9 mouse cellular contexts compared by ENCODE assay signal in genomic region chr9:69455391-69455790, GRCm38 (mm10). TPM values are rescaled to one million over a fixed set of nuclear protein-coding genes. Genes with fewer than 3 reads are reported as not detected.
DNase-seq lines count a peak whose midpoint lies in the region; ATAC-seq and TF ChIP-seq lines count a peak whose summit lies in the region.
"Had no signal": no experiment of that assay in that cellular context is flagged by ENCODE, and none has a peak within 500 bp of the region (broad histone marks: within the 10 kb centered on the region; RNA-seq: fewer than 3 reads in every experiment).

No protein-coding gene starts in this region.

- no peak overlapping the region for H3K9ac ChIP-seq in forebrain, embryonic 16.5 days (replicated peaks; ENCODE audit: low read depth, low read length)
- no peak overlapping the region for H3K9ac ChIP-seq in forebrain, embryonic 13.5 days
- no peak overlapping the region for H3K9ac ChIP-seq in hindbrain, embryonic 12.5 days
- H3K9ac ChIP-seq in liver, embryonic 13.5 days: no peak overlapping the region
- H3K9ac ChIP-seq in forebrain, postnatal 0 days: no peak overlapping the region
- H3K9ac ChIP-seq: liver, embryonic 14.5 days had no signal

- ATAC-seq in forebrain, embryonic 16.5 days: no peak
- no peak for ATAC-seq in forebrain, embryonic 13.5 days
- ATAC-seq in hindbrain, embryonic 12.5 days (ENCODE audit: low FRiP score): no peak
- ATAC-seq in liver, embryonic 13.5 days (ENCODE audit: low read depth): no peak
- ATAC-seq in forebrain, postnatal 0 days: no peak

- DNase-seq in liver, embryonic 13.5 days: no peak
- peak; percentile 49 for DNase-seq in thymus, postnatal 25 days
- no peak for DNase-seq in B cell, adult 2 months
- no peak for DNase-seq in forebrain, postnatal 0 days

- peaks cover 23% of the 10 kb centered on the region for H3K4me1 ChIP-seq in forebrain, embryonic 16.5 days (replicated peaks; ENCODE audit: control insufficient read depth, insufficient read depth, low read length)
- H3K4me1 ChIP-seq in forebrain, embryonic 13.5 days: peaks cover 28% of the 10 kb centered on the region
- peaks cover 93% of the 10 kb centered on the region for H3K4me1 ChIP-seq in E14TG2a.4 (replicated peaks; ENCODE audit: low read depth, low read length)
- H3K4me1 ChIP-seq in hindbrain, embryonic 12.5 days: peaks cover 43% of the 10 kb centered on the region
- H3K4me1 ChIP-seq in liver, embryonic 13.5 days (replicated peaks): peaks cover 75% of the 10 kb centered on the region
- H3K4me1 ChIP-seq in forebrain, postnatal 0 days (ENCODE audit: insufficient read depth): peaks cover 10% of the 10 kb centered on the region; the same call in 1 of the 2 replicates

- no peak for TF ChIP-seq CTCF in E14TG2a.4 (conservative IDR thresholded peaks at IDR 0.05; ENCODE audit: low read length)
- TF ChIP-seq CTCF in forebrain, postnatal 0 days (IDR thresholded peaks at IDR 0.05; ENCODE audit: low read depth): no peak

- 68% methylated on average over 4 of the region's 4 CpGs for WGBS in forebrain, embryonic 16.5 days
- 84% methylated on average over 4 of the region's 4 CpGs for WGBS in forebrain, embryonic 13.5 days
- WGBS in hindbrain, embryonic 12.5 days: 63% methylated on average over 4 of the region's 4 CpGs
- WGBS in liver, embryonic 13.5 days (ENCODE audit: insufficient replicate concordance): 30% methylated on average over 4 of the region's 4 CpGs
- 63% methylated on average over 4 of the region's 4 CpGs for WGBS in forebrain, postnatal 0 days

- no peaks in the 10 kb centered on the region for H3K36me3 ChIP-seq in forebrain, embryonic 16.5 days (ENCODE audit: control insufficient read depth, insufficient read depth)
- H3K36me3 ChIP-seq in forebrain, embryonic 13.5 days (ENCODE audit: poor library complexity, severe bottlenecking): no peaks in the 10 kb centered on the region
- no peaks in the 10 kb centered on the region for H3K36me3 ChIP-seq in E14TG2a.4 (ENCODE audit: insufficient read depth, low read length)
- H3K36me3 ChIP-seq in hindbrain, embryonic 12.5 days: no peaks in the 10 kb centered on the region
- no peaks in the 10 kb centered on the region for H3K36me3 ChIP-seq in liver, embryonic 13.5 days
- H3K36me3 ChIP-seq in forebrain, postnatal 0 days (ENCODE audit: insufficient read depth): no peaks in the 10 kb centered on the region

- H3K4me2 ChIP-seq in forebrain, embryonic 16.5 days (ENCODE audit: low read length): peak overlapping the region; percentile 10; the same call in 1 of the 2 replicates
- no peak overlapping the region for H3K4me2 ChIP-seq in forebrain, embryonic 13.5 days
- peak overlapping the region; percentile 28 for H3K4me2 ChIP-seq in hindbrain, embryonic 12.5 days (replicated peaks)
- H3K4me2 ChIP-seq in liver, embryonic 13.5 days: peak overlapping the region; percentile 63
- H3K4me2 ChIP-seq in forebrain, postnatal 0 days (ENCODE audit: low read depth): no peak overlapping the region

- peaks cover 14% of the 10 kb centered on the region for H3K27me3 ChIP-seq in forebrain, embryonic 16.5 days (replicated peaks; ENCODE audit: control insufficient read depth, insufficient read depth, low read length)
- peaks cover 21% of the 10 kb centered on the region for H3K27me3 ChIP-seq in forebrain, embryonic 13.5 days
- H3K27me3 ChIP-seq in E14TG2a.4 (ENCODE audit: insufficient read depth, low read length): peaks cover 32% of the 10 kb centered on the region
- peaks cover 31% of the 10 kb centered on the region for H3K27me3 ChIP-seq in hindbrain, embryonic 12.5 days
- peaks cover 40% of the 10 kb centered on the region for H3K27me3 ChIP-seq in liver, embryonic 13.5 days
- H3K27me3 ChIP-seq in forebrain, postnatal 0 days (ENCODE audit: insufficient read depth, low read length): peaks cover 11% of the 10 kb centered on the region

- no peaks in the 10 kb centered on the region for H3K9me3 ChIP-seq in forebrain, embryonic 16.5 days (ENCODE audit: control insufficient read depth, low read length)
- no peaks in the 10 kb centered on the region for H3K9me3 ChIP-seq in forebrain, embryonic 13.5 days (replicated peaks)
- no peaks in the 10 kb centered on the region for H3K9me3 ChIP-seq in E14TG2a.4 (ENCODE audit: low read length)
- no peaks in the 10 kb centered on the region for H3K9me3 ChIP-seq in hindbrain, embryonic 12.5 days (replicated peaks)
- no peaks in the 10 kb centered on the region for H3K9me3 ChIP-seq in liver, embryonic 13.5 days (replicated peaks)
- H3K9me3 ChIP-seq in forebrain, postnatal 0 days (ENCODE audit: low read length): no peaks in the 10 kb centered on the region

- H3K27ac ChIP-seq in forebrain, embryonic 16.5 days (ENCODE audit: low read length): no peak overlapping the region
- no peak overlapping the region for H3K27ac ChIP-seq in forebrain, embryonic 13.5 days
- 0 out of 2 replicates have a peak overlapping the region, but pooled peaks have one; percentile 40 for H3K27ac ChIP-seq in hindbrain, embryonic 12.5 days
- H3K27ac ChIP-seq in liver, embryonic 13.5 days: peak overlapping the region; percentile 36
- no peak overlapping the region for H3K27ac ChIP-seq in forebrain, postnatal 0 days (ENCODE audit: low read depth, low read length)
- H3K27ac ChIP-seq: liver, embryonic 14.5 days had no signal

- no peak overlapping the region for H3K4me3 ChIP-seq in forebrain, embryonic 16.5 days (replicated peaks; ENCODE audit: low read length)
- H3K4me3 ChIP-seq in forebrain, embryonic 13.5 days: no peak overlapping the region
- peak overlapping the region; percentile 23 for H3K4me3 ChIP-seq in E14TG2a.4 (replicated peaks; ENCODE audit: low read length)
- peak overlapping the region; percentile 4; the same call in 1 of the 2 replicates for H3K4me3 ChIP-seq in hindbrain, embryonic 12.5 days
- H3K4me3 ChIP-seq in liver, embryonic 13.5 days (replicated peaks): peak overlapping the region; percentile 4; the same call in 1 of the 2 replicates
- H3K4me3 ChIP-seq in forebrain, postnatal 0 days (ENCODE audit: low read depth, low read length): no peak overlapping the region

RNA-seq across cellular contexts. Expression of gene Anxa2, which starts 2.0 kb away (rescaled TPM):
- polyA plus RNA-seq in forebrain, embryonic 16.5 days (2015; fragmentation: Nextera tagmentation; extraction: Ambion mirVana): 82.2 and 115 TPM in 2 replicates
- 79.2 and 80.1 TPM in 2 replicates for polyA plus RNA-seq in forebrain, embryonic 13.5 days (2015; fragmentation: Nextera tagmentation; extraction: Ambion mirVana)
- polyA plus RNA-seq in hindbrain, embryonic 12.5 days (2016; fragmentation: Nextera tagmentation; extraction: Ambion mirVana): 317 and 331 TPM in 2 replicates
- polyA plus RNA-seq in liver, embryonic 13.5 days (2015; fragmentation: Nextera tagmentation; extraction: Ambion mirVana): 94.0 and 100 TPM in 2 replicates
- 49.2 and 68.4 TPM in 2 replicates for total RNA-seq in forebrain, postnatal 0 days (2014; rRNA removed)
- polyA plus RNA-seq in forebrain, postnatal 0 days (2015; fragmentation: Nextera tagmentation; extraction: Ambion mirVana): 62.8 and 66.3 TPM in 2 replicates

RNA-seq across cellular contexts. Expression of gene Ice2, which starts 57.7 kb away (rescaled TPM):
- polyA plus RNA-seq in forebrain, embryonic 16.5 days (2015; fragmentation: Nextera tagmentation; extraction: Ambion mirVana): 14.1 and 15.9 TPM in 2 replicates
- 14.9 and 16.4 TPM in 2 replicates for polyA plus RNA-seq in forebrain, embryonic 13.5 days (2015; fragmentation: Nextera tagmentation; extraction: Ambion mirVana)
- polyA plus RNA-seq in hindbrain, embryonic 12.5 days (2016; fragmentation: Nextera tagmentation; extraction: Ambion mirVana): 20.5 and 20.9 TPM in 2 replicates
- 6.7 and 8.7 TPM in 2 replicates for polyA plus RNA-seq in liver, embryonic 13.5 days (2015; fragmentation: Nextera tagmentation; extraction: Ambion mirVana)
- total RNA-seq in forebrain, postnatal 0 days (2014; rRNA removed): 9.8 and 12.9 TPM in 2 replicates
- 5.6 and 7.0 TPM in 2 replicates for polyA plus RNA-seq in forebrain, postnatal 0 days (2015; fragmentation: Nextera tagmentation; extraction: Ambion mirVana)

Comparison
In these comparisons a context has a peak if more than half of its experiments do, and no peak if none do; other contexts are left out.
1. H3K4me2 ChIP-seq: peak in forebrain, embryonic 16.5 days (single experiment), hindbrain, embryonic 12.5 days (single experiment) and liver, embryonic 13.5 days (single experiment); none in forebrain, embryonic 13.5 days (single experiment) and forebrain, postnatal 0 days (single experiment).
2. H3K27ac ChIP-seq: peak in hindbrain, embryonic 12.5 days (single experiment) and liver, embryonic 13.5 days (single experiment); none in forebrain, embryonic 16.5 days (single experiment), forebrain, embryonic 13.5 days (single experiment) and forebrain, postnatal 0 days (single experiment).
3. H3K4me3 ChIP-seq: peak in E14TG2a.4 (single experiment), hindbrain, embryonic 12.5 days (single experiment) and liver, embryonic 13.5 days (single experiment); none in forebrain, embryonic 16.5 days (single experiment), forebrain, embryonic 13.5 days (single experiment) and forebrain, postnatal 0 days (single experiment).